Mouse (Mus musculus): ENCODE measurements around the gene Mtor.

- no peak for TF ChIP-seq HCFC1 (IDR thresholded peaks at IDR 0.05; ENCODE audit: low read depth, low read length)
- no peak for TF ChIP-seq MAX (IDR thresholded peaks at IDR 0.05; ENCODE audit: low read length)
Measured at GRCm38 (mm10) chr4:148466511-148467079, 18.2 kb downstream of the Mtor start.

All from CH12.LX (cell line).